Mouse (Mus musculus) intestine, embryonic 14.5 days (tissue): ENCODE measurements around the gene Ppp2r5c. TPM values are rescaled to one million over a fixed set of nuclear protein-coding genes. Genes with fewer than 3 reads are reported as not detected.

Experiments used
- ATAC-seq: fragments of 200-750 bp; cut with Nextera tagmentation; replicated peaks from 2 replicates; pipeline ENCODE4 v1.8.0; 2017; ENCODE audit warnings: low read depth, moderate number of reproducible peaks, moderate TSS enrichment, moderate library complexity; ENCODE audit not compliant: low FRiP score, low TSS enrichment
- DNase-seq: peaks from one replicate; pipeline ENCODE4 v3.0.0-alpha.2; 2018; ENCODE audit warnings: low spot score
- H3K27ac ChIP-seq: fragments of 300-500 bp; sonication (generic); 2 replicates; pipeline ENCODE4 v1.5.1; 2014; ENCODE audit warnings: low read depth, mild to moderate bottlenecking, control low read depth
- H3K27me3 ChIP-seq: fragments of 300-500 bp; sonication (generic); replicated peaks from 2 replicates; pipeline ENCODE4 v1.6.1; 2014; ENCODE audit warnings: low read length, control low read depth; ENCODE audit not compliant: control insufficient read depth, insufficient read depth
- H3K36me3 ChIP-seq: fragments of 300-500 bp; sonication (generic); 2 replicates; pipeline ENCODE4 v1.6.1; 2014; ENCODE audit warnings: low read length, control low read depth; ENCODE audit not compliant: control insufficient read depth, insufficient read depth
- H3K4me1 ChIP-seq: fragments of 300-500 bp; sonication (generic); replicated peaks from 2 replicates; pipeline ENCODE4 v1.6.1; 2014; ENCODE audit warnings: low read length, control low read depth, mixed read lengths; ENCODE audit not compliant: control insufficient read depth, insufficient read depth
- H3K4me2 ChIP-seq: fragments of 300-500 bp; sonication (generic); 2 replicates; pipeline ENCODE4 v1.6.1; 2014; ENCODE audit warnings: low read length
- H3K4me3 ChIP-seq: fragments of 300-500 bp; sonication (generic); 2 replicates; pipeline ENCODE4 v1.5.1; 2014; ENCODE audit warnings: low read depth, low read length, control low read depth, mixed read lengths
- H3K9ac ChIP-seq: fragments of 300-500 bp; sonication (generic); 2 replicates; pipeline ENCODE4 v1.6.1; 2014; ENCODE audit warnings: mild to moderate bottlenecking, low read length
- H3K9me3 ChIP-seq: fragments of 300-500 bp; sonication (generic); 2 replicates; pipeline ENCODE4 v1.6.1; 2016; ENCODE audit warnings: low read length, control low read depth; ENCODE audit not compliant: control insufficient read depth
- WGBS: fragments of 180-500 bp; shearing (Covaris S2); extraction: QIAGEN DNeasy Blood & Tissue Kit; methylation state at CpG from one replicate; pipeline ENCODE4 v1.1.7; 2014; 5-methylcytosine and 5-hydroxymethylcytosine counted together
- polyA plus RNA-seq: library from polyadenylated mRNA; unstranded; fragments of >200 nt; fragmentation: Nextera tagmentation; extraction: Ambion mirVana; gene quantifications from 2 replicates; pipeline ENCODE4 v1.2.1, GENCODE M21; 2014

Ppp2r5c gene
- polyA plus RNA-seq, 1 experiment from 2014 or later = 153 TPM

GRCm38 (mm10) chr12:110541001-110541400 lies 94.1 kb downstream of the Ppp2r5c start:
- Histone ChIP-seq H3K27me3 (no peaks in the 10 kb centered on the region), H3K4me1 (no peaks in the 10 kb centered on the region), H3K36me3 (peaks cover 14% of the 10 kb centered on the region), H3K9ac (no peak overlapping the region), H3K4me2 (no peak overlapping the region), H3K9me3 (no peaks in the 10 kb centered on the region), H3K27ac (no peak overlapping the region), H3K4me3 (no peak overlapping the region)
- DNase-seq (no peak), ATAC-seq (no peak)
- WGBS = 87% methylated on average over 8 of the region's 8 CpGs

DNA sequence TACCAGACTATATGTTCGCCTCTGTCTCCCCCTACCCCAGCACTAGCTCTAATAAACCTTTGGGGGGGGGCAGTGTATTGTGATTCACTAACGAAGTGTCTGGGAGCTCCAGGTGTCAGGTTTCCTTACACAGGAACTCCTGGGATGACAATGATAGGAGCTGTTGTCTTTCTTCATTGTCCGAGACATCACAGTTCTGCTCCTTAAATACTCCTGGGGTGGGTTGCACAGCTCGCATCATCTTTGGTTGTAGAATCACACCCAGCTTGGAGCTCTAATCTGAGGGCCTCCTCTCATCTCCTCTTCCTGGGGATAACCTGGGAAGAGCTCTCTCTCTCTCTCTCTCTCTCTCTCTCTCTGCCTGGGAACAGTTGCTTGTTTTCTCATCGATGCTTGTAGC lies 94.6 kb downstream of the Ppp2r5c start:
- Histone ChIP-seq H3K9ac (no peak overlapping the region), H3K4me3 (no peak overlapping the region), H3K4me1 (no peaks in the 10 kb centered on the region), H3K9me3 (no peaks in the 10 kb centered on the region), H3K4me2 (no peak overlapping the region), H3K36me3 (peaks cover 19% of the 10 kb centered on the region), H3K27me3 (no peaks in the 10 kb centered on the region), H3K27ac (no peak overlapping the region)
- DNase-seq (no peak), ATAC-seq (no peak)
- 91% methylated on average over 5 of the region's 5 CpGs for WGBS

DNA sequence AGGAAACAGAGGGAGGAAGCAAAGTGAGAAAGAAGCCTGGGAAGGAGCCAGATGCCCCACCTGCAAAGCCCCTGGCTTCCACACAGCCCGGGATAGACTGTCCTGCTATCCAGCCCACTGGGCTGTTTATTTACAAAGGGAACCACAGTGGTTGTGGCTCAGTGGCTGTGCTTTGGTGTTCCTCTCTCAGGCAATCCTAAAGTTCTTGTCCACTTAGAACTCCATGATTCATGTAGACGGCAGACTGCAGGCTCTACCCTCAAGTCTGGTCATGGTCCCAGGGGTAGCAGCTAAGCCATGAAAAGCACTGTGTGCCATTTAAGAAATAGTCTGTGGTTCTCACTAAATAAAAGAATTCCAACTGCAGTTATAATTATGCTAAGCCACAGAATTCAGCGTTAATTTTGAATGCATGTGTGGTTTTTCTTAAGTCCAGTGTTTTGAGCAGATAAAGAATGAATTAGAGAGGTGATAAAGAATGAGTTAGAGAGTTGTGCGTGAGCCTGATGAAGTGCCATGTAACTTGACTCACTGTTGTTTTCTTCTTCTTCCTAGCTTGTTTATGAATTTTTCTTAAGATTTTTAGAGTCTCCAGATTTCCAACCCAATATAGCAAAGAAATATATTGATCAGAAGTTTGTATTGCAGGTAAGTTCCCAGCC lies 98.3 kb downstream of the Ppp2r5c start:
- Histone ChIP-seq H3K9ac (no peak overlapping the region), H3K9me3 (no peaks in the 10 kb centered on the region), H3K4me1 (no peaks in the 10 kb centered on the region), H3K4me2 (no peak overlapping the region), H3K27me3 (no peaks in the 10 kb centered on the region), H3K4me3 (no peak overlapping the region), H3K36me3 (peaks cover 53% of the 10 kb centered on the region), H3K27ac (no peak overlapping the region)
- 86% methylated on average over 4 of the region's 4 CpGs for WGBS
- DNase-seq (no peak), ATAC-seq (no peak)

DNA sequence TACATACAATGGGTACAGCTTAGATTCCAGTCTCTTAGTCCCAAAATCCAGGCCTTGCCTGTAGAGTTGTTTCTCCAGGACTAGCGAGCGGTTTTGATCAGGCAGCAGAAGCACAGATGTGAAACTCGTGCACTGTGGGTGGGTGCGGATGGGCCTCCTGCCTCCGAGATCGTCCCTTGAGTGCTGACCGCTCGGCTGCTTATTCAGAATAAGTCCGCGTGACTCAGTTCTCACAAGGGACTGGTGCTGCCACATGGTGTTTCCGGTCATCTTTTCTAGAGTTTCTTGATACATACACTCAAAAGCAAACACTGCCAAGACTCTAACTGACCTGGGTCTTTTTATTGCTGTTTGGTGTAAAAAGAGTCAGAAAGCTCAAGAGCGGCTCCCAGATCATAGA lies 100.7 kb downstream of the Ppp2r5c start:
- DNase-seq (no peak), ATAC-seq (no peak)
- Histone ChIP-seq H3K36me3 (peaks cover 75% of the 10 kb centered on the region), H3K9me3 (no peaks in the 10 kb centered on the region), H3K4me3 (no peak overlapping the region), H3K9ac (no peak overlapping the region), H3K27ac (no peak overlapping the region), H3K27me3 (no peaks in the 10 kb centered on the region), H3K4me2 (no peak overlapping the region), H3K4me1 (no peaks in the 10 kb centered on the region)
- 92% methylated on average over 12 of the region's 12 CpGs for WGBS

- Histone ChIP-seq H3K9ac (no peak overlapping the region), H3K4me3 (no peak overlapping the region), H3K9me3 (no peaks in the 10 kb centered on the region), H3K27ac (no peak overlapping the region), H3K4me2 (no peak overlapping the region), H3K4me1 (no peaks in the 10 kb centered on the region), H3K36me3 (peaks cover 91% of the 10 kb centered on the region), H3K27me3 (no peaks in the 10 kb centered on the region)
- ATAC-seq (no peak; the same call in 1 of the 2 replicates), DNase-seq (no peak)
- WGBS = 88% methylated on average over 7 of the region's 7 CpGs
Measured at GRCm38 (mm10) chr12:110549437-110550112, 102.7 kb downstream of the Ppp2r5c start.

DNA sequence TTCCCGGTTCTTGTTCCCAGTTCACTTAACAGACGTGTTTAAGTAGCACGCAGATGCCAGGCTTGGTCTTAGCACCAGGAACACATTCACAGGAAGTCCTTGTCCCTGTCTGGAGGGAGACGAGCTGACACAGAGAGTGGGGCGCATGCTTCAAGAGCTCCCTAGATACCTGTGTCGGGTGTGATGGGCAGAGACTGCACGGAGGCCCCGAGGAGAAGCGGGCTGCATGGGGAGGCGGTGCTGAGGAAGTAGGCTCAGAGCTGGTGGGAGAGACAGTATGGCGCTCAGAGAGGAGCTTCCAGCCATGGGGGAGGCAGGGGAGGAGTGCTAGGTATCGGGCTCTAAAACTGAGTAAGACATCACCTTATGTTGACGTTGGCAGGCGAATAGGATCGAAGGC lies 103.4 kb downstream of the Ppp2r5c start:
- no peak overlapping the region for H3K27ac ChIP-seq
- DNase-seq = no peak
- H3K36me3 ChIP-seq = peaks cover 94% of the 10 kb centered on the region
- H3K4me2 ChIP-seq = no peak overlapping the region
- H3K9ac ChIP-seq = no peak overlapping the region
- no peaks in the 10 kb centered on the region for H3K4me1 ChIP-seq
- no peak overlapping the region for H3K4me3 ChIP-seq
- no peaks in the 10 kb centered on the region for H3K9me3 ChIP-seq
- no peaks in the 10 kb centered on the region for H3K27me3 ChIP-seq
- 89% methylated on average over 15 of the region's 15 CpGs for WGBS
- no peak for ATAC-seq

- Histone ChIP-seq H3K36me3 (peaks cover 95% of the 10 kb centered on the region), H3K4me2 (no peak overlapping the region), H3K4me3 (no peak overlapping the region), H3K27me3 (no peaks in the 10 kb centered on the region), H3K9me3 (no peaks in the 10 kb centered on the region), H3K9ac (no peak overlapping the region), H3K27ac (no peak overlapping the region), H3K4me1 (no peaks in the 10 kb centered on the region)
- WGBS = 84% methylated on average over 13 of the region's 13 CpGs
- DNase-seq = no peak
- no peak for ATAC-seq
Measured at GRCm38 (mm10) chr12:110552113-110552512, 105.2 kb downstream of the Ppp2r5c start.

GRCm38 (mm10) chr12:110553362-110553761 lies 106.4 kb downstream of the Ppp2r5c start:
- no peak for DNase-seq
- H3K36me3 ChIP-seq = peaks cover 95% of the 10 kb centered on the region
- no peaks in the 10 kb centered on the region for H3K4me1 ChIP-seq
- no peak for ATAC-seq
- no peak overlapping the region for H3K27ac ChIP-seq
- H3K4me3 ChIP-seq = no peak overlapping the region
- 92% methylated on average over 5 of the region's 5 CpGs for WGBS
- H3K27me3 ChIP-seq = no peaks in the 10 kb centered on the region
- no peaks in the 10 kb centered on the region for H3K9me3 ChIP-seq
- no peak overlapping the region for H3K9ac ChIP-seq
- H3K4me2 ChIP-seq = no peak overlapping the region
